Mouse (Mus musculus): Measurements from ENCODE around the gene Car6.

Gene Car6

DNA sequence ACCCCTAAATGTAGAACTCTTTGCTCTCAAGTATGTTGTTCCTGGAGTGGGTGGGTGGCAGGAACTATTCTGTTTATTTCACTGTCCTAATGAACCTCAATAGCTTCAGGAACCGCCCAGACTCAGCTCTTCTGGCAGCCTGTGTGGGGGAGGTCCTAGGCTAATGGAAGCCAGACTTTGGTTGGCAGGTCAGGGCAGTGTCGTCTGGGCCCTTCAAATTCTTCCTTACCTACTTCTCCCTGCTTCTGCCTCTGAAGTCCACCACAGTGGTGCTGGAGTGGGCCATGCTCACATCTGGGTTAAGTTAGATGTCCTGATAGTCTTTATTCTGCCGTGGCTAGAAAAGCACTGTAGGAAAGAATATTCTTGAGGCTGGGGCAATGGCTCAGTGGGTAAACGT, 23.0 kb downstream of the Car6 start:
- no peak for DNase-seq

DNA sequence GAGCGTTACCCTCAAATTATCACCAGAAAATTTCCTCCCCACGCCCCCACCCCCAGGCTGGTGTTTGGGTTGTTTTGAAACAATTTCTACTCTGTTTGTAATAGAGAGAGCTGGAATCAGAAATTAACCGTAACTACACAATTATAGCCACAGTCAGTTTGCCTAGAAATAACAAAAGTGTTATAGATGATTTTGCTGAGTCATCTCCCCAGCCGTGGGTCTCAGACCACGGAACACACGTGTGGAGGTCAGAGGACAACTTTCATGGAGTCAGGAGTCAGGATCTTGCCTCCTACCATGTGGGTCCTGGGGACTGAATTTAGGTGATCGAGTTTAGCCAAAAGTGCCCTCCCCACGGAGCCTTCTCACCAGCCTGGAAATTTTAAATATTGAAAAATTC, 24.0 kb downstream of the Car6 start:
- DNase-seq: no peak

DNA sequence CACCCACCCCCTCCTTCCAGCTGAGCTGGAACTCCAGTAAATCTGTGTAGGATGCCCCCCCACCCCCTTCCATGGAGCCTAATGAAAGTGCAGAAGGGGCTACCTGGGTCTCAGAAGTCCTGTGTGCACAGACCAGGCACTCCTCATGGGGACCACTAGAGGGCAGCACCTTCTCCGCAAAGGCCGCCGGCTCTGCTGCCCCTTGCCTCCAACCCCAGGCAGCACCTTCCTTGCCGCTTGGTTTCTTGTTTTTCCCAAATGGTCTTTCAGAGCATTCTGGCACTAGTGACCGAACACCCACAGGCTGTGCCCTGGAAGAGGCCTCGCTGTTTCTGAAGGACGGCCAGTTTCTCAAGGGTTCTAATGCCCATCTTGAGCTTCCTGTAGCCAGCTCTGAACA, 24.6 kb downstream of the Car6 start:
- peak; percentile 63 for DNase-seq

DNA sequence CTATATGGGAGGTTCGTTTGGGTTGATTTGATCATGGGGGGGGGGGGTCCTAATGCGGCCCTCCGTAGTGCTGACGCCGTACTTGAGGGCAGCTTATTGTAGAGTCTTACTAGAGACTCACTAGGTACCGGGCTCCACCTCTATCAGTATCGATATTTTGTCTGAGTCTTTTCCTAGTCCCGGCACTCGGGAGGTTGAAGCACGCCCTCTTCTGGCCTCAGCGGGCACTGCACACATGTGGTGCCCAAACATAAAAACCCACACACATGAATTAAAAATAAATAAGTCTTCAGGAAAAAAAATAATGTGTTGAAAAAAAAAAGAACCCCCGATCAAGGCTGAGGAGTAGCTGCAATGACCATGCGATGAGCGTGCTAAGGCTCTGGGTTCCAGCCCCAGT, 27.1 kb downstream of the Car6 start:
- DNase-seq: no peak

DNA sequence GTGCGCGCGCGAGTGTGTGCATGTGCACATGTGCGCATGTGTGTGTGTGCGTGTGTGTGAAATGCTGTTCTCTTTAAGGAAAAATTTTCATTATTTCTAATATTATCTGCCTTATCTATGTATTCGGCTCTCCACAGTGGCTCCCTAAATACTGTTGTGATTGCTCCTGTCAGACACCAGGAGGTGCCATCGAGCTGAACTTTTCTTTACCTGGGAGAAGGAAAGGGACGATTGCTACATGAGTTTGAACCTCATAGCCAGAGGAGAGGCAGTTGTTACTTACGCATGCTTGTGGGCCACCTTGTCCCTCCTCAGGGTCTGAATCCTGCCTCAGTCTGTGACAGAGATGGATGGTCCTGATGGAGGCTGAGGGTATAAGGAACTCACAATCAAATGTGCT, 27.9 kb downstream of the Car6 start:
- peak; percentile 50 for DNase-seq

DNA sequence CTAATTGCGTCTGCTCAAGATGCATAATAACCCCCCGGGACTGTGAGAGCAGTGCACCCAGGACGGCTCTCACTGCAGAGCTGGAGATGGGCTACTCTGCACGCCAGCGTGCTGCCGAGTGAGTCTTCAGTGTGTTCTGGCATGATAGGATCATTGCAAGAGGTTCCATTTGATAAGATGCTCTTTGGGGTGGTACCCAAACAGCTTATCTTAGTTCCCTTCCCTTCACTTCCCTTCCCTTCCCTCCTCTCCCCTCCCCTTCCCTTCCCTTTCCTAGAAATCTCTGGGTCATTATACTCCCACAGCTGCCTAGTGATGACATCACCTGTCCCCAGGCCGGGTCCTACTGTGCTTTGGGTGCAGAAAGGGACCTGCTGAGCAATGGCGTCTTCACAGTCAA, 29.0 kb downstream of the Car6 start:
- no peak for DNase-seq

DNA sequence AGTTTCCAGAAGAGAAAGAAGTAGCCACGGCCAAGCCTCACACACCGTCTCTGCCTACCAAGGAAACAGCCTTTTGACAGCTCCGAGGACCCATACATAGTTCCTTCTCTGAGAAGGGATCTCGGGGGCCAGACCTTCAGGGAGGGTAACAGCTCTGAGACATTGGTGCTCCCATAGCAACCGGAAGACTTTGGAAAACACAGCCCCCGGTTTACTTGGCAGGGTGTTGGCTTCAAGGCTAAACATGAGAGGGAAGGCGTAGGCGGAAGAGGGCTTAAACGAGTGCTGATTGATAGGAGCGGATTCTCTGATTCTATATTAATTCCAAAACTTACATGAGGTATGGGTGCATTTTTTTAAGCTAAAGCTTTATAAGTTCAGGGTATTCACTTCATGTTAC, 32.7 kb downstream of the Car6 start:
- DNase-seq: no peak

DNA sequence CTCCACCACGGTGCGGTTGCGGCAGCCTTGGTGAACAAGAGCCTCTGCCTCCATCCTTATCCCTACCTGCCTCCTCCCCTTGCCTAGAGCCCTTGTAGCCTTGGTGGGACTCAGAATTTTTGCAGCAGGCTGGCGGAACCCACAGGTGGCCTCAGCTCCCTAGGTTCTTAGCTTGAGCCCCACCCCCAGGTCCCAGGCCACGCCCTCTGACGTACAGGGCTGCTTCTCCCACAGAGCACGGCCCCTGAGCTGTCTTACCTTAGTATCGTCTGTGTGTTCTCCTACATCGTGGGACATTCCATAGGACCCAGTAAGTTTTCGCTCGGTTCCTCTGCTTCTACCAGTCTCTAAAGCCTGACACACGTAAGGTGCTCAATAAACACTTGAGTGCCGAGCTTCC, 36.3 kb downstream of the Car6 start:
- no peak for DNase-seq

DNA sequence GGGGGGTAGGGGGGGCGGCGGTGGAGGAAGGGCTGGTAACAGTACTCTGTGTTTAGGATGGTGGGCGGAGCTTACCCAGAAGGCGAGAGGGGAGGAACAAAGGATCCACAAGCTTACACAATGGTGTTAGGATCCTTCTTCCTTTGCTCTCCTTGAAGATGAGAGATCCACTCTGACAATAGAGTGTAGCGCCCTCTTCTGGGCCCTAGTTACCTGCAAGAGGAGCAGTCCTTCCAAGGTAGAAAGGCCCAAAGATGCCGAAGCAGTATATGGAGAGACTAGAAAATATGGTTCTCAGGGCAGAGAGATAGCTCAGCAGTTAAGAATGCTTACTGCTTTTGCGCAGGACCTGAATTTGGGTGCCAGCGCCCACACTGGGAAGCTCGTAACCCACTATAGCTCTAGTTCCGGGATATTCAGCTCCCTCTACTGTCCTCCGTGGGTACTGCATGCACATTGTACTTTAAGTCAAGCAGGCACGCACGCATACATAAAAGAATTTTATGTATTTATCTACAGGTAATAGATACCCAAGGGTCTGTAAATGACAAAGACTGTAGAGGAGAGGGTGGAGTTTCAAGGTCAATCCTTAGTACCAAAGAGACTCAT, 38.5 kb downstream of the Car6 start:
- no peak for DNase-seq

DNA sequence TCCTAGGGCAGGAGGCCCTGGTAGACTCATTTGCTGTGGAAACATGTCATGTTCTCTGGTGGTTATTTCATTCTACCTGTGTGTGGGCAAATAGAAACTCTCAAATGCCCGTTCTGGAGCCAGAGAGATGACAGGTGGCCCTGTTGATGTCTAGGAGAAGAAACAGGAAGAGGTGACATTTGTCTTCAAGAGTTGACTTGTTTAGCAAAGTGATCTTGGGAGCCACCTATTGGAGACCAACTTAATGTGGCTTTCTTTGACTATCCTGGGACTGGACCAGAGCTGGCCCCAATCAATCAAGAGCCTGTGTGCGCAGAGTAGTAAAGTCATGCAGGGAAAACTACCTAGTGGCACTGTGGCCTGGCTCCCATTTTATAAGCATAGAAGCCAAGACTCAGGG, 41.7 kb downstream of the Car6 start:
- DNase-seq: no peak

DNA sequence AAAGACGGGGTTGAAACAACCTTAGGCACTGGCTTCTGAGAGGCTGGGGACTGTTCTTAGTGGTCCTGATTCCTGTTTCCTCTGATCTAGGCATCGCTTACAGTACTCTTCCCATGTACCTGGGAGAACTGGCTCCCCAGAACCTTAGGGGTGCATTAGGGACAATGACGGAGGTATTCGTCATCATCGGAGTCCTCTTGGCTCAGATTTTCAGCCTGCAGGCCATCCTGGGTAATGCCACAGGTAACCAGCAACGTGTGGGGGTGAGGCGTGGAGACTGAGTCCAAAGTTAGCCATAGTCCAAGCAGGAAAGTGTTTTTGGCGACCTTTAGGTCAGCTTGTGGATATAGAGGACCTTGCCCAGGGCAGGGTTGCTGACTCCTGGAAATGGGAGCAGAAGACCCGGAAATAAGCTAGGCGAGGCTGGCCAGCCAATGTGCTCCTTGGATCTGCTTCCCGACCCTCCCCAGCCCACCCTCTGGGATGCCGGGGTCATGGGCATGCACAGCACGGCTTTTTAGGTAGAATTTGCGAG, 43.7 kb downstream of the Car6 start:
- no peak for DNase-seq

DNA sequence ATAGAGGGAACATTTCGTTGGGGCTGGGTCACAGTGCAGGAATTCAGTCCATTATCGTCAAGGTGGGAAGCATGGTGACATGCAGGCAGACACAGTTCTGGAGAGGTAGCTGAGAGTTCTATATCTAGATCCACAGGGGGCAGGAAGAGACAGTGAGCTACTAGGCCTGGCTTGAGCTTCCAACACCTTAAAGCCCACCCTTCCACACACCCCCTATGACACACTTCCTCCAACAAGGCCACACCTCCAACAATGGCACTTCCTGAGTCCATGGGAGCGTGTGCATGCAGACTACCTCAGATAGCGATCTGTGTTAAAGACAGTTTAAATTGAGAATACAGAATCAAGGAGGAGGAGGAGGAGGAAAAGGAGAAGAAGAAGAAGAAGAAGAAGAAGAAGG, 45.4 kb downstream of the Car6 start:
- no peak for DNase-seq

DNA sequence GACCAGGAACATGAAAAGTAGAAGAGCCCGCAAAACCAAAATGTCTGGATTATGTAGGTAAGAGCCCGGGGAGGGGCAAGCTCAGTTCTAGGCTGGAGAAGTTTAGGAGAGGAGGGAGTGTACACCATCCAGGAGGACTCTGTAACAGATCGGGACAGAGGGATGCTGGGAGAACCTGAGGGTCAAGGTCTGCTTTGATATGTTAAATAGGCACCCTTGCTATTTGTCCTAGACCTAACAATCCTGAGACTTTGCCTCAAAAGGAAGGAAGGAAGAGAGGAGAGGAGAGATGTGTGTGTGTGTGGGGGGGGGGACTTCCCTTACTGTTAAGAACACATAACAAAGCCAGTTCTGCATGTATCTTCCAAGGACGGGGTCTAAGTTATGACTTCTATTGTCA, 45.8 kb downstream of the Car6 start:
- no peak for DNase-seq

DNA sequence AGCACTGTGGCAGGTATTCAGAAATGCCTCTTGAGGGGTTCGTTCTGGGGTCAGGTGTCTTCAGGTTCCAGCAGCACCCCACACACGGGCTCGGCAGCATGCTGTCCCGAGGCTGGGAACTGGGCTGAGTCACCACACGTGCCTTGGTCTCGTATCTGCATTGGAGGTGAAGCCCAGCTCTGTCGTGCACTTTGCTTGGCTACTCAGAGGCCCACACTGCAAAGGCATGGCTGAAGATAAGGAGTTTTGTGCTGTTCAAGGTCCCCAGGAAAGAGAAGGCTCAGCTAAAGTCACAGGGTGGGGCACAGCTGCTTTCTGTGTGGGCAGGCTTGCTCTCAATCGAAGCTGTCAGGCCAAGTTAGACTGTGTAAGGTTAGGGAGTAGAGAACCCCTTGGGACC, 48.6 kb downstream of the Car6 start:
- DNase-seq: no peak

DNA sequence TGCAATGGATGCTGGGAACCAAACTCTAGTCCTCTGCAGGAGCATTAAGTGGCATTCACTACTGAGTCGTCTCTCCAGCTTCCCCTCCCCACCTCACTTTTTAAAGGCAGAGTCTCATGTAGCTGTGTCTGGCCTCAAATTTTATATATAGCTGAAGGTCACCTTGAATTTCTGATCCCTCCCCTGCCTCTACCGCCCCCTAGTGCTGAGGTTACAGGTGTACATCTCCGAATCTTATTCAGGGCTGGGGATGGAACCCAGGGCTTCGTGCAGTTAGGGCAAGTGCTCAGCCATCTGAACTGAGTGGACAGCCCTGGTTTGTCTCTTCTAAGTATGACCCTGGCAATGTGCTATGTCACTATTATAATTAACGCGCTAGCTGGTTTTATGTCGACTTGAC, 50.1 kb downstream of the Car6 start:
- DNase-seq: no peak

DNA sequence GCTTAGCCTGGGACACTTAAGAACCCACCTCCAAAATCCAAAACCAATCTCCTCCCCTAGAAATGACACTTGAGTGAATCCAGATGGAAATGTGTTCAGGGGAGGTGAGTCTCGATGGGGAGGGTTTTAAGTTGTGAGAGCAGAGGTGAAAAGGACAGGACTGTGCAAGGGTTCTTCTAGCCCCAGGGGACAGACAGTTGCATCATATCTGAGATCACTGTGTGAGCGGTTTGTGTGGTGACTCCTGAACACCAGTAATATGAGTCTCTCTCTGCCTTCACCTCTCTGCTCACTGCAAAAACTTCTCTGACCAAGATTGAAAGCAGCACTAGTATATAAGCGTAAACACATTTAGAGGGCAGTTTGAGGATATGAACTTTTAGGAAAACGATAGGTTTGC, 54.8 kb downstream of the Car6 start:
- DNase-seq: no peak

DNA sequence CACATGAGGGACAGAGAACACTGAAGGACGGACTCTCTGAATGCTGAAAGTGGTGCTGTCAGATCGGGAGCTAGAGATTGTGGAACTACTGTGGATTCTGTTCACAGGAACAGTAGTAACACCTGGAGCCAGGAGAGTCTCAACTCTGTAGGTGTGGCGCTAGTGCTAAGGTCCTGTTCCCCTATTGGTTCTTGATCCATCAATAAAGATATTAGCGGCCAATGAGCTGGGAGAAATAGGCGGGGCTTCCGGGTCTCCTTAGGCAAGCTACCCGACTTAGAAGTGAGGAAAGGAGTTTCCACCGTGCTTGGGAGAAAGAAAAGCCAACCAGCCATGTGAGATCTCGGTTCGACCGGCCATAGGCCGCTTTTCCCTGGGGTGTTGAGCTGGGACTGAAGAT, 56.9 kb downstream of the Car6 start:
- DNase-seq: no peak

DNA sequence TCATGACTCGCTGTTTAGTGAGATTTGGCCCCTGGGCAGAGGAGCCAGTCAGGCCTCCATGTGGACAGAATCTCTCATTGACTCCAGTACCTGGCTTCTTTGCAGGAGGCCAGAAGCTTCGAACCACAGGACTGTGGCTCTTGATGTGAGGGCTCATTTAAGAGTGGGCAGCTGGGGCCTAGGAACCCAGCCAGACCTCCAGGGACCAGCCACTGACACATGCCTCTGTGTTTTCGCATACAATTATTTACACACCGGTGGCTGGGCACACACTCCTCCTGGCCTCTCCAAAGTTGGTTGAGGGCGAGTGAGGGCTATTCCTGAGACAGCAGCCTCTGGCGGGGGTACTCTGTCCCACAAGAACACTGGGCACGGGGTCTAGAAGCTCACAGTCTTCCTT, 60.8 kb downstream of the Car6 start:
- DNase-seq: no peak

DNA sequence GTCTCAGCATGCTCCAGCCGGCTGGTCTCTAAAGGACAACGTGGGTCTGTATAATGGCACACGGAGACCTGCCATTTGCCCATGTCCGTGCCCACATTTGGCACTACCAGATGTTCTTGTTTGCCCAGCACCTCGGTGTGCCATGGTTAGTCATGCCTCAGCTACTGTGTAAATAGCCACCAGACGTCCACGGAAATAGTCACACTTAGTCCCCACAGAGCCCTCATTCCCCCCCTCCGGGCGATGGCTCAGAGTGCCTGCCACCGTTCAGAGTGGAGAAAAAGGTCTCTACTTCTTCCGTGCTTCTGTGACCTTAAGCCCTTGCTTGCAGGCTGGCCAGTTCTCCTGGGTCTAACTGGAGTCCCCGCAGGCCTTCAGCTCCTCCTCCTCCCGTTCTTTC, 62.0 kb downstream of the Car6 start:
- DNase-seq: no peak

DNA sequence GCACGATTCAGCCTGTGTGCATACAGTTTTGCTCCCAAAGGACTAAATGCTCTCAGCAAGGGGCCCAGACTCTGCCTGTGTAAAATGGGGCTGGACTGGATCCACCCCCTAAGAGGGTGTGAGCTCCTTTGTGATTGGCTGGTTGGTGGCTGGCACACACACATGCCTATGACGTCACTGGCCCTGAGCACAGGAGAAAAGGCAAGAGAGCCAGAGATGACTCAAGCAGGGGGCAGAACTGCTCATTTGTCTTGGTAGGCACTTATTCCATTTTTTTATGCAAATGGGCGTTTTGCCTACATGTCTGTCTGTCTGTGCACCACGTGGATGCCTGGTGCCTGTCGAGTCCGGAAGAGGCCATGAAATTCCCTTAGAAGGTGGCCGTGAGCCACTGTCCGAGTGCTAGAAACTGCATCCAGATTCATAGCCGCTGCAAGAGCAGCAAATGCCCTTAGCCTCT, 63.0 kb downstream of the Car6 start:
- DNase-seq: peak; percentile 65

DNA sequence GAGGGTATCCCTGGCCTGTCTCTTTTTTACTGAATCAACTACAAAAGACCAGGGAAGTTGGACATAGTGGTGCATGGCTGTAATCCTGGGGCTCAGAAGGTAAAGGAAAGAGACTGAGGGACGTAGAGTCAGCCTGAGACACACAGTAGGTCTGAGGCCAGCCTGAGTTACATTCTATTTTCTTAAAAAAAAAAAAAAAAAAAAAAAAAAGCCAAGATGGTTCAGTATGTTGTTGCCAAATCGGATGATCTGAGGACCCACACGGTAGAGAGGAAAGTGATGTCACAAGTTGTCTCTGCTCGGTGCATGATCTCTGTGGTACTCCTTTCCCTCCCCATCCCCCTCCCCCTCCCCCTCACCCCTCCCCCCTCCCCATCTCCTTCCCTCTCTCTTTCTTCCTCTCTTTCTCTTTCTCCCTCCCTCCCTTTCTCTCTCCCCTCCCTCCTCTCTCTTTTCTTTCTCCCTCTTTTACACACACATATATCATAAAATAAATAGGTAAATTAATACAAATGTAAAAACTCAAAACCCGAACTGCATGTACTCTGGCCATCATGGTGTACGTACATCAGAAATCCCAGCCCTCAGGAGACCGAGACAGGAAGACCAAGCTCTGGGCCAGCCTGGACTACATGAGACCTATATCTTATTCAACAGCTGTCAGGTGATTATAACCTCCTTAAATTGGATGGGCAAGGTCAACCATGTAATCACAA, 63.6 kb downstream of the Car6 start:
- no peak for DNase-seq
